Mouse (Mus musculus) cerebellum, postnatal 10 days (tissue): ENCODE data around the gene Apba2.

Experiments
- DNase-seq, 2 experiments: peaks; one replicate each; pipeline ENCODE4 v3.0.0; 2021; ENCODE audit warnings: mixed read lengths in 2 of 2

The Apba2 gene

GRCm38 (mm10) chr7:64501536-64502270, at the start of gene Apba2:
Apba2 (plus strand) TSS chr7:64501706.
- DNase-seq, result peak; percentile 92 to 93

- peak; percentile 54 to 61 for DNase-seq
These were observed 49.6 kb upstream of the Apba2 start for GRCm38 (mm10) chr7:64451861-64452382.

DNA sequence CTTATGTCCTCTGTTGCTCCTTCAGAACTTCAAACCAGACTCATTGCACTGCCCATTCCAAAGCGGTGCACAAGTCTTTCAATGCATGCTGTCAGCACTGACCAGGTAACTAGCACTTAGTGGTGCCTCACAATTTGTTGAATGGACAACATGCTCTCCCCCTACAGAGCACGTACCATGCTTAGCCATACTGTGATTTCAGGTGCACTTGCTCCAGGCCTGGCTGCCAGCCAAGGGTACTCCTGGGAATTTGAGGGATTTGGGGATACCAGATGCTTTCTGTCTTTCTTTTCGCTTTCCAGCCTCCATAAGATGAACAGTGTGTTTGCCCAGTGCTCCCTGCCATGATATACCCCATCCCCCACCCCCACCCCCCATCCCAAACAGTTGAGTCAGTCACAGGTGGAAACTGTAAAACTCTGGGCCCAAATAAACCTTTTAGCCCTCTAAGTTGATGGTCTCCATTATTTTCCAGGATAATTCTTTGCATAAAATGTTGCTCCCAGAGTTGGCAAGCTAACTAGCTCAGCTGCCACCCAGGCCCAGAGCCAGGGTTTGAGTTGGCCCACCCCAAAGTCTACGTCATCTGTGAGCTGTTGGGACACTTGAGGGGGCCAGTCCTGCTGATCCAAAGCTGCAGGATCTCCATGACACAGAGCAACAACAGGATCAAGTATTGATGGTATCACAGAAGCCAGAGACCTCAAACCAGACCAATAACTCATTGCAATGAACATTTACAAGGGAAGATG, 48.9 kb upstream of the Apba2 start:
- peak; percentile 90 to 93 for DNase-seq

DNA sequence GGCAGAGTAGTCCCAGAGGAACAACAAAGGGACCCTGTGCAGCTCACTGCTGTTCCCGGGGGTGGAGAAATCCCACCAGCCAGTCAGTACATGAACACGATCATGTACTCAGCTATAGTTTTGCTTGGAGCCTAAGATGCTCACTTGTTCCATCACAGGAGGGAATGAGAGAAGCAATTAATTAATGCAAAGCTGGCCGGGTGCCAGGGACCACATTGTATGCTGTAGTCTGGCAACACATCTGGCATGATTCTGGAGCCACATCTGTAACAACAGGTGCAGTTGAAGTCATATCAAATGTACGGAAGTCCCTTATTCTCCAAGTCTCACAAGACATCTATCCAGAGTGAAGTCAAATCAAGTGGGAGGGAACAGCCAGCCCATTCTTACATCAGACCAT, 45.3 kb upstream of the Apba2 start:
- peak; percentile 54 for DNase-seq

DNA sequence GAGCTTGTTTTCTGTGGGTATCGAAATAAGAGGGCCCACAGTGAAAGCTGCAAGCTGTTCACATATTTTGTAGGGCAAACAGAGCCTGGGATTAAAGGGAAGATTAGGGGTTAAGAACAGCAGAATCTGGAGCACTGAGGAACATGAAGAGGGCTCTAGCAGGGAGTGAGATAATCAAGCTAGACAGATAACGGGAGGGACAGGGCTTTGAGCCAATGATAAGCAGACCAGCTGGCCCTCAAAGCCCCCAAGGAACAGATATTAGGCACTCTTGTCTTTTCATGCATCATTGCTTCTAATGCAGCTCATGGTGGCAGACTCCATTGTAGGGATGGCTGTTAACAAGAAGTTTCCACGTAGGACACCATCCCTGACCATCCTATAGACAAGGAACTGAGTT, 44.8 kb upstream of the Apba2 start:
- peak; percentile 82 to 85 for DNase-seq

- DNase-seq, result peak in 1 of 2 experiments; percentile 5
These were observed 43.7 kb upstream of the Apba2 start for GRCm38 (mm10) chr7:64457811-64458210.

GRCm38 (mm10) chr7:64497438-64497837, 4.1 kb upstream of the Apba2 start:
- DNase-seq, result peak; percentile 56 to 72

DNA sequence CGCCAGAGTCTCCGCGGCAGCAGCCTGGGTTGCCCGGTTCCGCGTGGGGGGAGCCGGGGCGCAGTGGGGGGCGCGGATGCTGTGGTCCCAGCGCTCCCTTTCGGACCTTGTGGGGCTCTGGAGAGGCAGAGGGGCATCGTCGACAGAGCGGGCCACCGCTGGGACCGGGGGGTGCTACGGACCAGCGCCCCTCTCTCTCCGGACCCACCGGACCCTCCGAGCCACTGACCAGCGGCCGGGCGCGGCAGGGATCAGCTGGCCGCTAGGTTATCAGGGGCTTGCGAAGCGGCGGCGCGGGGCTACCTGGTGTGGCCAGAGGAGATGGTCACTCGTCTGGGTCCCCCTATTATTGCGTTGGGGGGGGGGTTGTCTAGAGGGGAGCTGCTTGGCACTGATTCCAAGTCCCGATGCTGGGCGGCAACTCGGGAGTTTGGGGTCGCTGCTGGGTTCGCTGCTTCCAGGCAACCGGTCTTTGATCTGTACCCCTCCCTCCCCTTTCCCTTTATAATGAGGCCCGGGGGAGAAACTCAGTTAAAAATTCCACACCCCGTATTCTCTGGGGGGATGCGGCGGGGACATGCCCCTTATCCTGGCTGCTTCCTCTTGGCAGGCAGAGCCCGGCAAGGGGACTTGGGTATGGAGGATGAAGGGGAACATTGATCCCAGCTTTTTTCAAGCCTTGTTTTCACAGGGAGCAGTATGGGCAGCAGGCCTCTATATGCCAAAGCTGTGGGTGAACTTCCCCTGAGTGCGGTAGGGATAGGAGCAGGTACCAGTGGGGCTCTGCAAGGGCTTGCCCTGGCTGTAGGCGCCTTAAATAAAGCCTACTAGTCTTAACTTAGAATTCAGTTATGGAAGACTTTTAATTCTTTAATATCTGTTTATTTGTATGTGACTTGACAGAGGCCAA, 1.0 kb downstream of the Apba2 start:
- DNase-seq, result peak in 1 of 2 experiments; percentile 81

DNA sequence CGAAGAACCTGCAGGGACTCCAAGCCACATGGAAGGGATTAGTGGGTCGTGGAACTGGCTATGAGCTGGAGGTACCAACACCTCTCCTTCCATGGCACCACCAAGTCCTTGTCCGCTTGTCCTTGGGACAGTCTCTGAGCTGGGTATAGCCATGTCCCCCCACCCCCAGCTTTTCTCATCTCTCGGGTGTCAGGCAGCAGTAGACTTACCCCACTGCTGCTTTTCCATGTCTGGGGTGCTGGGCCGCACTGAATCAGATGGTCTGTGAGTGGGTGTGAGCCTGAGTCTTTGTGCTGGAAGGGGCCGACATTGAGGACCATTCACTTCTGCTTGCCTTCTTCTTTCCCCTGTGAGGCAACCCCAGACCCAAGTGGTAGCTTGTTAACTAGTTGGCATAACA, 2.1 kb downstream of the Apba2 start:
- peak in 1 of 2 experiments; percentile 31 for DNase-seq

GRCm38 (mm10) chr7:64504691-64505231, 3.3 kb downstream of the Apba2 start:
- peak; percentile 90 to 95 for DNase-seq

- peak; percentile 58 to 64 for DNase-seq
These were observed 4.1 kb downstream of the Apba2 start for GRCm38 (mm10) chr7:64505571-64505970.

GRCm38 (mm10) chr7:64508826-64509225, 7.3 kb downstream of the Apba2 start:
- DNase-seq, result peak; percentile 14 to 27

DNA sequence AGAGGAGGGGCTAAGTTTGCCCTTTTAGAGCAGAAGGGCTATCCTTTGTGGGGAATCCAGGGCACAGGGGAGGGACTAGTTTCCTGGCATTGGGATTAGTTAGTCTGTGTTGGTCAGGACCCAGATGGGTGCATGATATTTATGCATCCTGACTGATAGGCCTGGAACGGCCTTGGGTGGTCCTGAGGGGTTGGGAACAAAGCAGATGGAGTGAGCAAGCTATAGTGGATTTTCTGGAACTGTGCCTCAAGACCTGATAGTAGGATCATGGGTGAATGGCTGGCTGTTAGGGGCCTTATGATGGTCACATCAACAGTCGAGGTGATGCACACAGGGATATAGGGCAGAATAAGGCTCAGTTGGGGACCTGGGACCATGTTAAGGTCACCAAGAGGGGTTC, 8.4 kb downstream of the Apba2 start:
- DNase-seq, result peak; percentile 81 to 82

- DNase-seq, result peak; percentile 90 to 93
These were observed 9.2 kb downstream of the Apba2 start for GRCm38 (mm10) chr7:64510526-64511210.

- DNase-seq, result peak in 1 of 2 experiments; percentile 8
These were observed 12.1 kb downstream of the Apba2 start for GRCm38 (mm10) chr7:64513621-64514020.

DNA sequence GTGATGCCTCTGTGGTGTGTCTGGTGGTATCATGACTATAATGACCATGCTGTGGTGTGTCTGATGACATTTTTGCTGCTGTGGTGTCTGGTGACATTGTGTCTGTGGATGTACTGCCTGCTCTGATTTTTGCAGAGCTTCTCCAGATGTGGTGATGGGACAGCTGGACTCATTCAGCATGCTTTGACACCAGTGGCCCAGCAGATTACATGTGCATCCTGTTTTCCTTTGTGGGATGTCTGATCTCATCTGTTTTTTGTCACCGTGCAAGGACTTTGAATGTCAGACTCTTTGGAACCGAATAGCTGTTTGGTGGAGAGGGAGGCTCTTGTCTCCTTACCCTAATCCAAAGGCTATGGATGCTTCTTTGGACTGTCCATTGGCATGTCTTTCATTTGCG, 13.8 kb downstream of the Apba2 start:
- DNase-seq, result peak in 1 of 2 experiments; percentile 0

DNA sequence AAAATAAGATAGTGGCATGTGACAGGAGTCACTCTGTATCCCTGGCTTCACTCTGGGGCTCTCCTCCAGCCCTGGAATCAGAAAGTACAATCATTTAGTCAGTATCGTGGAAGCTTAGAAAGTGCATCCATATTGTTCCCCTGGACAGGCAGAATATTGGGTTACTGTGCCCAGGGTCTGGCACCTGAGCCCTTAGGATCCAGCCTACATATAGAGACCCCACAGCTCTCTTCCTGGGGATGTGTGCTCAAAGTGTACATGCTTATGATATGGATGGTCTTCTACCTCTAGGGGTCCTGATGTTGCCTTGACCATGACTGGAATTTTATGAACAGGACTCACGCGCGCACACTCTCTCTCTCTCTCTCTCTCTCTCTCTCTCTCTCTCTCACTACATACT, 14.4 kb downstream of the Apba2 start:
- DNase-seq, result peak in 1 of 2 experiments; percentile 0

DNA sequence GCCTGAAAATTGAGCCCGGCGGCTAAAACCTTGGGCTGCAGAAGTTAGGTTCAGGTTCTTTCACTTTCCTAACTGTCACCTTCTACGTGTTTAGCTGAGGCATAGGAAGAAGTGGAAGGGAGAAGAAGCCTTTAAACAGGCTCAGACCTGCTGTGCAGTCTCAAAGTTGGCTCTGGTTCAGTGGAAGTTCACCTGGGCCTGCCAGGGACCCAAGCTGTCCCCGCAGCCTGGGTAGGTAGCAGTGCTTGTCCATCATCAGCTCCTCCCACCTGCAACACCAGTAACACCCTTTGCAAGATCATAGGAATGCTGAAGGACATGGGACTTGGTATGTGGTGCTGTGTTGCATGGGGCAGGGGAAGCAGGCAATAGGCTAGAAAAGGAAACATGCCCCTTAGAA, 17.6 kb downstream of the Apba2 start:
- DNase-seq, result peak in 1 of 2 experiments; percentile 48

- DNase-seq, result peak in 1 of 2 experiments; percentile 46
These were observed 18.0 kb downstream of the Apba2 start for GRCm38 (mm10) chr7:64519521-64519920.

- peak; percentile 67 to 81 for DNase-seq
These were observed 20.3 kb downstream of the Apba2 start for GRCm38 (mm10) chr7:64521695-64522408.

GRCm38 (mm10) chr7:64522409-64522730, 20.9 kb downstream of the Apba2 start:
- DNase-seq, result peak in 1 of 2 experiments; percentile 24
